Mouse (Mus musculus) heart, adult 2 months (tissue): ENCODE measurements around the gene Nisch.

Source experiments
- CTCF ChIP-seq: fragments of 200-600 bp; IDR thresholded peaks from 2 replicates; pipeline ENCODE4 v1.8.1; 2022; ENCODE audit warnings: antibody characterized with exemption, mild to moderate bottlenecking, moderate library complexity
- EP300 ChIP-seq: fragments of 200-500 bp; IDR thresholded peaks from 2 replicates; pipeline ENCODE4 v1.6.1; 2011; ENCODE audit warnings: low read depth, low read length, control low read depth; ENCODE audit not compliant: insufficient read depth
- POLR2A ChIP-seq: fragments of 200-500 bp; IDR thresholded peaks from 2 replicates; pipeline ENCODE4 v1.6.1; 2011; ENCODE audit warnings: mild to moderate bottlenecking, low read depth, low read length, control low read depth; ENCODE audit not compliant: insufficient read depth

DNA sequence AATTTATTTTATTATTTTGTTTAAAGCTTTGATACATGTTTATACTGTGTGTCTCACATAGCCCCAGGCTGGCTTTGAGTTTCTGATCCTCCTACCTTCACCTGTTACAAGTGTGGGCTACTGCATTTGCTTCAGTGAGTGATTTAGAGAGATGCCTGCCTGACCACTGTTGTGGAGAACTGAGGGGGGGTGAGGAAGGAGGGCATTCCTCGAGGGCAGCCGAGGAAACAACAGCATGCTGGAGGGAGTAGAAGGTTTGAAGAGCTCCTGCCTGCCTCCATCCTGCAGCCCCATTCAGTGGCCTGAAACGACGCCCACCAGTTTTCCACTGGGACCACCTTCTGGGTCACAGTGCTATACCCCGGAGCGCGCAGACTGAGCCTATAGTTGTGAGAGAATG is 51.3 kb downstream of the Nisch start:
- TF ChIP-seq EP300: no peak
- TF ChIP-seq CTCF: no peak
- TF ChIP-seq POLR2A: no peak
